Mouse (Mus musculus): ENCODE measurements at regions not wholly inside any gene's neighbourhood (a gene's known extent, or its start where the extent isn't known, plus 50 kb on each side); places are given as distances from the start of the nearest gene placed in this dataset.

- Histone ChIP-seq H3K27me3 (no peaks in the 10 kb centered on the region), H3K9me3 (replicated peaks) (no peaks in the 10 kb centered on the region), H3K4me3 (replicated peaks) (no peak overlapping the region), H3K9ac (no peak overlapping the region), H3K27ac (no peak overlapping the region), H3K4me1 (replicated peaks) (no peaks in the 10 kb centered on the region), H3K36me3 (no peaks in the 10 kb centered on the region), H3K4me2 (no peak overlapping the region)
- DNase-seq (no peak), ATAC-seq (ENCODE audit: low read depth) (no peak)
- whole genome bisulfite sequencing (ENCODE audit: insufficient replicate concordance): 64% methylated on average over 6 of the region's 6 CpGs
Observed at GRCm38 (mm10) chr13:115226824-115227223, 125.1 kb upstream of the Itga1 start.

GRCm38 (mm10) chr13:115219701-115220100 lies 117.9 kb upstream of the Itga1 start:
- no peak for ATAC-seq (ENCODE audit: low read depth)
- Histone ChIP-seq H3K4me3 (replicated peaks) (no peak overlapping the region), H3K4me2 (no peak overlapping the region), H3K9me3 (replicated peaks) (no peaks in the 10 kb centered on the region), H3K27me3 (no peaks in the 10 kb centered on the region), H3K27ac (no peak overlapping the region), H3K9ac (no peak overlapping the region), H3K4me1 (replicated peaks) (no peaks in the 10 kb centered on the region), H3K36me3 (no peaks in the 10 kb centered on the region)
- DNase-seq: no peak
- WGBS (ENCODE audit: insufficient replicate concordance): 35% methylated on average over 2 of the region's 2 CpGs

- H3K9me3 ChIP-seq (replicated peaks): no peaks in the 10 kb centered on the region
- no peak overlapping the region for H3K4me2 ChIP-seq
- H3K27me3 ChIP-seq: no peaks in the 10 kb centered on the region
- no peak for ATAC-seq (ENCODE audit: low read depth)
- no peak overlapping the region for H3K27ac ChIP-seq
- no peak for DNase-seq
- no peak overlapping the region for H3K9ac ChIP-seq
- 63% methylated on average over 3 of the region's 3 CpGs for WGBS (ENCODE audit: insufficient replicate concordance)
- H3K4me1 ChIP-seq (replicated peaks): no peaks in the 10 kb centered on the region
- H3K4me3 ChIP-seq (replicated peaks): no peak overlapping the region
- no peaks in the 10 kb centered on the region for H3K36me3 ChIP-seq
Observed at GRCm38 (mm10) chr13:115211285-115211684, 109.5 kb upstream of the Itga1 start.

GRCm38 (mm10) chr13:115210643-115211208 lies 109.0 kb upstream of the Itga1 start:
- 69% methylated on average over 10 of the region's 10 CpGs for WGBS (ENCODE audit: insufficient replicate concordance)
- H3K9me3 ChIP-seq (replicated peaks): no peaks in the 10 kb centered on the region
- H3K27me3 ChIP-seq: no peaks in the 10 kb centered on the region
- H3K27ac ChIP-seq: no peak overlapping the region
- no peak overlapping the region for H3K4me2 ChIP-seq
- H3K4me3 ChIP-seq (replicated peaks): no peak overlapping the region
- no peaks in the 10 kb centered on the region for H3K36me3 ChIP-seq
- ATAC-seq (ENCODE audit: low read depth) (no peak), DNase-seq (no peak)
- no peak overlapping the region for H3K9ac ChIP-seq
- H3K4me1 ChIP-seq (replicated peaks): no peaks in the 10 kb centered on the region

- H3K9ac ChIP-seq: no peak overlapping the region
- H3K36me3 ChIP-seq: no peaks in the 10 kb centered on the region
- H3K27me3 ChIP-seq: no peaks in the 10 kb centered on the region
- no peak overlapping the region for H3K4me3 ChIP-seq (replicated peaks)
- ATAC-seq (ENCODE audit: low read depth) (no peak), DNase-seq (no peak)
- H3K4me2 ChIP-seq: no peak overlapping the region
- no peak overlapping the region for H3K27ac ChIP-seq
- H3K9me3 ChIP-seq (replicated peaks): no peaks in the 10 kb centered on the region
- WGBS (ENCODE audit: insufficient replicate concordance): 64% methylated on average over 3 of the region's 3 CpGs
- no peaks in the 10 kb centered on the region for H3K4me1 ChIP-seq (replicated peaks)
Observed at GRCm38 (mm10) chr13:115209402-115210192, 107.8 kb upstream of the Itga1 start.

- DNase-seq (no peak), ATAC-seq (ENCODE audit: low read depth) (no peak)
- Histone ChIP-seq H3K9ac (no peak overlapping the region), H3K4me1 (replicated peaks) (no peaks in the 10 kb centered on the region), H3K27me3 (no peaks in the 10 kb centered on the region), H3K4me2 (no peak overlapping the region), H3K36me3 (no peaks in the 10 kb centered on the region), H3K27ac (no peak overlapping the region), H3K4me3 (replicated peaks) (no peak overlapping the region), H3K9me3 (replicated peaks) (no peaks in the 10 kb centered on the region)
- WGBS (ENCODE audit: insufficient replicate concordance): 56% methylated on average over 7 of the region's 7 CpGs
Observed at GRCm38 (mm10) chr13:115206723-115207122, 105.0 kb upstream of the Itga1 start.

GRCm38 (mm10) chr13:115199166-115199565 lies 97.4 kb upstream of the Itga1 start:
- no peaks in the 10 kb centered on the region for H3K4me1 ChIP-seq (replicated peaks)
- no peak for ATAC-seq (ENCODE audit: low read depth)
- H3K27me3 ChIP-seq: no peaks in the 10 kb centered on the region
- no peak overlapping the region for H3K4me2 ChIP-seq
- no peak overlapping the region for H3K27ac ChIP-seq
- WGBS (ENCODE audit: insufficient replicate concordance): 43% methylated on average over 3 of the region's 3 CpGs
- H3K9me3 ChIP-seq (replicated peaks): no peaks in the 10 kb centered on the region
- H3K36me3 ChIP-seq: no peaks in the 10 kb centered on the region
- DNase-seq: no peak
- H3K4me3 ChIP-seq (replicated peaks): no peak overlapping the region
- H3K9ac ChIP-seq: no peak overlapping the region

GRCm38 (mm10) chr13:115188066-115188465 lies 86.3 kb upstream of the Itga1 start:
- no peak for ATAC-seq (ENCODE audit: low read depth)
- Histone ChIP-seq H3K36me3 (no peaks in the 10 kb centered on the region), H3K4me2 (no peak overlapping the region), H3K27me3 (no peaks in the 10 kb centered on the region), H3K9me3 (replicated peaks) (no peaks in the 10 kb centered on the region), H3K9ac (no peak overlapping the region), H3K27ac (no peak overlapping the region), H3K4me1 (replicated peaks) (no peaks in the 10 kb centered on the region), H3K4me3 (replicated peaks) (no peak overlapping the region)
- 49% methylated on average over 2 of the region's 2 CpGs for WGBS (ENCODE audit: insufficient replicate concordance)
- DNase-seq: no peak

GRCm38 (mm10) chr13:115187356-115187755 lies 85.6 kb upstream of the Itga1 start:
- H3K4me1 ChIP-seq (replicated peaks): no peaks in the 10 kb centered on the region
- no peak for ATAC-seq (ENCODE audit: low read depth)
- H3K4me3 ChIP-seq (replicated peaks): no peak overlapping the region
- H3K27ac ChIP-seq: no peak overlapping the region
- no peak for DNase-seq
- no peaks in the 10 kb centered on the region for H3K27me3 ChIP-seq
- H3K4me2 ChIP-seq: no peak overlapping the region
- no peaks in the 10 kb centered on the region for H3K9me3 ChIP-seq (replicated peaks)
- no peak overlapping the region for H3K9ac ChIP-seq
- H3K36me3 ChIP-seq: no peaks in the 10 kb centered on the region
- 65% methylated on average over 3 of the region's 3 CpGs for WGBS (ENCODE audit: insufficient replicate concordance)

- WGBS (ENCODE audit: insufficient replicate concordance): 63% methylated on average over 6 of the region's 6 CpGs
- ATAC-seq (ENCODE audit: low read depth) (no peak), DNase-seq (no peak)
- Histone ChIP-seq H3K27me3 (no peaks in the 10 kb centered on the region), H3K4me2 (no peak overlapping the region), H3K9me3 (replicated peaks) (no peaks in the 10 kb centered on the region), H3K36me3 (no peaks in the 10 kb centered on the region), H3K4me3 (replicated peaks) (no peak overlapping the region), H3K27ac (no peak overlapping the region), H3K9ac (no peak overlapping the region), H3K4me1 (replicated peaks) (no peaks in the 10 kb centered on the region)
Observed at GRCm38 (mm10) chr13:115182211-115182870, 80.6 kb upstream of the Itga1 start.

GRCm38 (mm10) chr13:115178175-115178917 lies 76.6 kb upstream of the Itga1 start:
- ATAC-seq (ENCODE audit: low read depth): no peak
- Histone ChIP-seq H3K4me3 (replicated peaks) (no peak overlapping the region), H3K4me2 (no peak overlapping the region), H3K9ac (no peak overlapping the region), H3K9me3 (replicated peaks) (no peaks in the 10 kb centered on the region), H3K27ac (no peak overlapping the region), H3K27me3 (no peaks in the 10 kb centered on the region), H3K4me1 (replicated peaks) (no peaks in the 10 kb centered on the region), H3K36me3 (no peaks in the 10 kb centered on the region)
- no peak for DNase-seq
- 60% methylated on average over 7 of the region's 7 CpGs for WGBS (ENCODE audit: insufficient replicate concordance)
